Mouse (Mus musculus) forebrain, postnatal 0 days (tissue): ENCODE measurements at regions not wholly inside any gene's neighbourhood (a gene's known extent, or its start where the extent isn't known, plus 50 kb on each side); places are given as distances from the start of the nearest gene placed in this dataset.

Experiments
- ATAC-seq: fragments of 200-750 bp; cut with Nextera tagmentation; 2 replicates; pipeline ENCODE4 v1.8.0; 2017; ENCODE audit warnings: mild to moderate bottlenecking, moderate library complexity
- DNase-seq: peaks from one replicate; pipeline ENCODE4 v3.0.0-alpha.2; 2015
- H3K27ac ChIP-seq: fragments of 300-500 bp; sonication (generic); 2 replicates; pipeline ENCODE4 v1.5.1; 2014; ENCODE audit warnings: low read depth, mild to moderate bottlenecking, antibody characterized with exemption, low read length, moderate library complexity, mixed read lengths
- H3K27me3 ChIP-seq: fragments of 300-500 bp; sonication (generic); 2 replicates; pipeline ENCODE4 v1.6.1; 2014; ENCODE audit warnings: mild to moderate bottlenecking, low read length, mixed read lengths; ENCODE audit not compliant: insufficient read depth
- H3K36me3 ChIP-seq: fragments of 300-500 bp; sonication (generic); 2 replicates; pipeline ENCODE4 v1.6.1; 2014; ENCODE audit warnings: mild to moderate bottlenecking, moderate library complexity; ENCODE audit not compliant: insufficient read depth
- H3K4me1 ChIP-seq: fragments of 300-500 bp; sonication (generic); 2 replicates; pipeline ENCODE4 v1.6.1; 2014; ENCODE audit warnings: antibody characterized with exemption; ENCODE audit not compliant: insufficient read depth
- H3K4me2 ChIP-seq: fragments of 300-500 bp; sonication (generic); 2 replicates; pipeline ENCODE4 v1.6.1; 2014; ENCODE audit warnings: low read depth, mild to moderate bottlenecking, moderate library complexity
- H3K4me3 ChIP-seq: fragments of 300-500 bp; sonication (generic); 2 replicates; pipeline ENCODE4 v1.5.1; 2014; ENCODE audit warnings: low read depth, low read length, mixed read lengths
- H3K9ac ChIP-seq: fragments of 300-500 bp; sonication (generic); 2 replicates; pipeline ENCODE4 v1.6.1; 2014; ENCODE audit warnings: mild to moderate bottlenecking
- H3K9me3 ChIP-seq: fragments of 300-500 bp; sonication (generic); 2 replicates; pipeline ENCODE4 v1.6.1; 2016; ENCODE audit warnings: low read length
- CTCF ChIP-seq: sonication (generic); IDR thresholded peaks from 2 replicates; pipeline ENCODE4 v1.5.1; 2016; ENCODE audit warnings: antibody characterized with exemption, control low read depth, low read depth
- WGBS: fragments of 180-500 bp; shearing (Covaris S2); extraction: QIAGEN DNeasy Blood & Tissue Kit; methylation state at CpG from one replicate; pipeline ENCODE4 v1.1.7; 2014; 5-methylcytosine and 5-hydroxymethylcytosine counted together

DNA sequence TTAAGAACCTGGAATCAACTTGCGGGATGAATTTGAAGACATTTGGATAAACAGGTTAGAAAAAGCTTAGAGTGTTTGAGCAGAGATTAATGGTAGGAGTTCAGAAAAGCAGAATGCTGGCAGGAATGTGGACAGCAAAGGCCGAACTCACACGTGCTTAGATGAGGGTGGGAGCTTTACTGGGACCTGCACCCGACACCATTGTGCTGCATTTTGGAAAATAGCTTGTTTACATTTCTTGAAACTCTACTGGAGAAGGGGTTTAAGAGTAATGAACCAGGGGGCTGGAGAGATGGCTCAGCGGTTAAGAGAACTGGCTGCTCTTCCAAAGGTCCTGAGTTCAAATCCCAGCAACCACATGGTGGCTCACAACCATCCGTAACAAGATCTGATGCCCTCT, 154.9 kb downstream of the Gpat3 start:
- 95% methylated on average over 6 of the region's 6 CpGs for WGBS
- no peak overlapping the region for H3K27ac ChIP-seq
- no peak for TF ChIP-seq CTCF
- ATAC-seq, result no peak
- no peaks in the 10 kb centered on the region for H3K9me3 ChIP-seq
- no peak overlapping the region for H3K9ac ChIP-seq
- DNase-seq, result no peak
- no peak overlapping the region for H3K4me3 ChIP-seq
- no peaks in the 10 kb centered on the region for H3K27me3 ChIP-seq
- H3K4me2 ChIP-seq, result no peak overlapping the region
- no peaks in the 10 kb centered on the region for H3K4me1 ChIP-seq
- H3K36me3 ChIP-seq, result no peaks in the 10 kb centered on the region

GRCm38 (mm10) chr5:100992365-100992764, 146.9 kb downstream of the Gpat3 start:
- WGBS, result 73% methylated on average over 2 of the region's 2 CpGs
- H3K9ac ChIP-seq, result no peak overlapping the region

DNA sequence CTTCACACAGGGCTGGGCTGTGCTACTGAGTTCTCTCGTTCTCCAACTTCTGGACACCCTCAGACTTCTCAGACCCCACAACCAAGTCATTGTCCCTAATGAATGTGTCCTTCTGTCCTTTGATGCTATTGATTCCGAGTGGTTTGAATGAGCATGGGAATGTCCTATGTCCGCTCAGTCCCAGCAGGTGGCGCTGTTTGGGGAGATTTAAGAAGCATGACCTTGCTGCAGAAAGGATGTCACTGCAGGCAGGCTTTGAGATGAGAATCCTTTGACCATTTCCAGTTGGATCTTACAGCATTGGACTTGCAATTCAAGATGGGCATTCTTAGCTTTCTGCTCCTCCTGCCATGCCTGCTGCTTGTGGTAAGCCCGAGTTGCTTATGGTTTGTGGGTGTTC, 146.1 kb downstream of the Gpat3 start:
- ATAC-seq, result no peak
- WGBS, result 17% methylated on average over 5 of the region's 5 CpGs
- no peak overlapping the region for H3K9ac ChIP-seq
- no peaks in the 10 kb centered on the region for H3K4me1 ChIP-seq
- H3K4me3 ChIP-seq, result no peak overlapping the region
- H3K36me3 ChIP-seq, result no peaks in the 10 kb centered on the region
- no peak overlapping the region for H3K27ac ChIP-seq
- H3K27me3 ChIP-seq, result no peaks in the 10 kb centered on the region
- peak; percentile 32 for DNase-seq
- H3K9me3 ChIP-seq, result no peaks in the 10 kb centered on the region
- TF ChIP-seq CTCF, result peak; percentile 68
- H3K4me2 ChIP-seq, result no peak overlapping the region

More at GRCm38 (mm10) chr5:100992365-100992764, 146.9 kb downstream of the Gpat3 start:
- Histone ChIP-seq H3K27me3 (no peaks in the 10 kb centered on the region), H3K27ac (no peak overlapping the region), H3K4me1 (no peaks in the 10 kb centered on the region), H3K4me2 (no peak overlapping the region), H3K36me3 (no peaks in the 10 kb centered on the region), H3K4me3 (no peak overlapping the region), H3K9me3 (no peaks in the 10 kb centered on the region)
- DNase-seq, result no peak
- TF ChIP-seq CTCF, result peak; percentile 30
- ATAC-seq, result no peak

DNA sequence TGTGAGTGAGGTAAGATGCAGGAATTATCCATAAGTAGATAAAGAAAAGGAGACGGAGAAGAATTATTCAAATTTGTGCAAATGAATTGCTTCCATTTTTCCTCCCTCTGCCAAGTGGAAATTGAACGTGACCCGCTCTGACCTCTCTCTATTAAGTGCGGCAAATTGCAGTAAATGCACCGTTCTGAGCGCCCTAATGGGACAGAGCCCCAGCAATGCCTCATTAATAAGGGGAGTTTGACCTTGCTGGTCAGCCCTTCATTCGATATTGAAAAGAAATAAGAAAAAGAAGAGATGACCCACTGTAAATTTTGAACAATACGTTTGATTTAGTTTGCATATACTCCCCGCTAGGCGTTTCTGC, 137.0 kb downstream of the Gpat3 start:
- 38% methylated on average over 10 of the region's 10 CpGs for WGBS
- Histone ChIP-seq H3K27ac (no peak overlapping the region), H3K4me2 (no peak overlapping the region)

DNA sequence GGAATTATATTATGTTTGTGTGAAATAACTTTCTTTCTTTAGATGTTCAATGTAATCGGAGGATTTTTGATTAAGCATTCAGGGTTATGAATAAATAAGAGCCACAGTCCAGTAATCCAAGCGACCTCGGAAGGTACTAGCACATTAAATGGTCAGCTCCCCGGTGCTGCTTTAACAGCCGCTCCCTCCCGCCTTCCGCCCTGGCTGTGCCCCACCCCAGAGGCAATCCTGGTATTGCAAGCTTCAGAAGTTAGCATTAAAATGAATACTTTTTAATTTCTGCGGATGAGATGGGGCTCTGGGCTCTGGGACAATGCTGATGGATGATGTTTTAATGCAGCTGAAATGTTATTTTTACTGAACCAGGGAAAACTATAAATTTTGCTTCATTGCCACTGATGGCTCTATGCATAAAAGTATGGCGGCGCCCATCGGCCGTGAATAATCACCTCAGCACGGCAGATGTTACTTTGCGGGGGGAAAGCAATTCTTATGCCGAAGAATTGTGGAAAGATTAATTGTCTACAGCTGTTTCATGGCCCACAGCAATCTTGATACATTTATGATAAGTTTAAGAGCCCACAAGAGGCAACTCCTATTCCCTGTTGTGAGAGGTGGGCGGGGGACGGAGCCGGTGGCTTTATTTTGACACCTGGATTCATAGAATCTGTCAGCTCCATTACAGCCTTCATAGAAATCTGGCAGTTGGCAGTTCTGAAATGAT, 136.5 kb downstream of the Gpat3 start:
- Histone ChIP-seq H3K9me3 (no peaks in the 10 kb centered on the region), H3K4me3 (no peak overlapping the region), H3K27me3 (no peaks in the 10 kb centered on the region), H3K4me1 (no peaks in the 10 kb centered on the region), H3K4me2 (no peak overlapping the region), H3K27ac (no peak overlapping the region), H3K36me3 (no peaks in the 10 kb centered on the region), H3K9ac (no peak overlapping the region)
- no peak for TF ChIP-seq CTCF
- ATAC-seq (peak; percentile 12; the same call in 1 of the 2 replicates), DNase-seq (no peak)
- WGBS, result 68% methylated on average over 18 of the region's 18 CpGs

More for the DNA sequence above, 137.0 kb downstream of the Gpat3 start:
- Histone ChIP-seq H3K4me3 (no peak overlapping the region), H3K27me3 (no peaks in the 10 kb centered on the region), H3K9ac (no peak overlapping the region), H3K9me3 (no peaks in the 10 kb centered on the region), H3K4me1 (no peaks in the 10 kb centered on the region), H3K36me3 (no peaks in the 10 kb centered on the region)
- DNase-seq (no peak), ATAC-seq (peak; percentile 6; the same call in 1 of the 2 replicates)
- no peak for TF ChIP-seq CTCF

DNA sequence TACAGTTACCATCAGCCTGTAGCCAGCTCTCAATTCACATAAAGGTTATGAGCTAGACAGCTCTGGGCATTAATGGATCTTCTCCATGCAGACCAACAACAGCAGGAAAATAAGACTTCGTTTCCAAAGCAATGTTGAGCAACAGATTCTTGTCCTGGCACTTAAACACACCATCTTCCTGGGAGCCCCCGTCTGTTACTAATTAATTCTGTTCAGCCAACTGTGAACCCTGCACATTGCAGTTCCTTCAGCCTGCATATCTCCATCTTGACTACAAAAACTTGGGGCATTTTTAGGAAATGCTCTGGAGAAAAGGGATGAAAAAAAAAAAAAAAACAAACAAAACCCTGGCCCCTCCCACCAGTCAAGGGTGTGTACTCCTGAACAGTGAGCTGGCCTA, 131.2 kb downstream of the Gpat3 start:
- Histone ChIP-seq H3K27me3 (no peaks in the 10 kb centered on the region), H3K9me3 (no peaks in the 10 kb centered on the region), H3K36me3 (no peaks in the 10 kb centered on the region), H3K27ac (no peak overlapping the region), H3K4me2 (no peak overlapping the region), H3K9ac (no peak overlapping the region), H3K4me1 (no peaks in the 10 kb centered on the region), H3K4me3 (no peak overlapping the region)
- no peak for ATAC-seq
- WGBS, result 25% methylated on average over 2 of the region's 2 CpGs
- no peak for TF ChIP-seq CTCF
- DNase-seq, result no peak

GRCm38 (mm10) chr5:100951210-100951609, 105.7 kb downstream of the Gpat3 start:
- no peak overlapping the region for H3K4me3 ChIP-seq
- H3K4me1 ChIP-seq, result no peaks in the 10 kb centered on the region
- H3K9me3 ChIP-seq, result no peaks in the 10 kb centered on the region
- TF ChIP-seq CTCF, result no peak
- DNase-seq (no peak), ATAC-seq (no peak)
- H3K27ac ChIP-seq, result no peak overlapping the region
- no peak overlapping the region for H3K9ac ChIP-seq
- no peak overlapping the region for H3K4me2 ChIP-seq
- H3K27me3 ChIP-seq, result no peaks in the 10 kb centered on the region
- no peaks in the 10 kb centered on the region for H3K36me3 ChIP-seq
- WGBS, result 51% methylated on average over 15 of the region's 15 CpGs
